Mouse (Mus musculus): ENCODE results near the gene Rxfp2. TPM values are rescaled to one million over a fixed set of nuclear protein-coding genes. Genes with fewer than 3 reads are reported as not detected.

Gene Rxfp2
- total and polyA plus RNA-seq, 3 experiments = not detected

DNA sequence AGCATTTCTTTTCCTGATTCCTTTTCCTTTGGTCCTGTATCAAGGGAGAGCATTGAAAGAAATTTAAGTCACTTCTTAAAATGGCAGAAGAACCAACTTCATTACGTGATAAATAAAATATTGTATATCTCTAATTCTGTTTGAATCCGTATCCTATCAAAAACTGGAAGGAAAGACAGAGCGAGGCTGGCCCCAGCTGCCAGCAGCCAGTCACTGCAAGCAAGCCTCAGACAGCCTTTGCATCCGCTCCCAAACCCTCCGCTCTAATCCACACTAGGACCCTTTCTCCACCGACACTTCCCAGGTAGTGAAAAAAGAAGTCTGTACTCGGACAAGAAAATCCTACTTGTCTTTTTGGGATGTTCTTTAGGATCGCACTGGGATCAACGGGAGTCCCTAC, 803 bp upstream of the Rxfp2 start:
- Histone ChIP-seq H3K4me3 (replicated peaks in 1 of 3; ENCODE audit: low read depth in 2 of 3, low read length in 2 of 3, poor library complexity in 1 of 3) (no peak overlapping the region), H3K9me3 (replicated peaks; ENCODE audit: low read length) (peaks cover 33% of the 10 kb centered on the region), H3K9ac (ENCODE audit: insufficient read depth, low read depth) (no peak overlapping the region), H3K36me3 (replicated peaks in 1 of 2; ENCODE audit: control insufficient read depth in 1 of 2, insufficient read depth in 1 of 2, low read length in 1 of 2) (no peaks in the 10 kb centered on the region), H3K79me2 (replicated peaks; ENCODE audit: control insufficient read depth, extremely low read depth, insufficient read depth, poor library complexity, severe bottlenecking) (no peaks in the 10 kb centered on the region), H3K27ac (ENCODE audit: insufficient read depth, low read depth) (no peak overlapping the region), H3K27me3 (replicated peaks) (peaks cover 2% of the 10 kb centered on the region), H3K4me1 (ENCODE audit: control insufficient read depth in 1 of 2, insufficient read depth in 2 of 2) (no peaks in the 10 kb centered on the region), H3K4me2 (ENCODE audit: insufficient read depth, low read depth, poor library complexity, severe bottlenecking) (no peak overlapping the region)
- in situ Hi-C loops (cut with MboI; ENCODE audit: low pct_ligation_motif_present, low pct_unique_long_range_greater_than_20kb, low sequenced_read_pairs) (no loop called here), dilution Hi-C loops (cut with MboI; ENCODE audit: extremely low pct_ligation_motif_present, extremely low pct_unique_long_range_greater_than_20kb, low sequenced_read_pairs) (no loop called here)
- DNase-seq (ENCODE audit: extremely low read depth) = no peak
- TF ChIP-seq JUN (IDR thresholded peaks at IDR 0.05; ENCODE audit: insufficient read depth, low read depth, low read length) (no peak), POLR2A (IDR thresholded peaks at IDR 0.05; ENCODE audit: low read depth, low read length) (no peak), ZKSCAN1 (IDR thresholded peaks at IDR 0.05; ENCODE audit: borderline replicate concordance, low read depth, low read length) (no peak), IRF4 (IDR thresholded peaks at IDR 0.05; ENCODE audit: low read depth, low read length) (no peak), SIN3A (IDR thresholded peaks at IDR 0.05; ENCODE audit: low read length) (no peak), POLR2AphosphoS2 (IDR thresholded peaks at IDR 0.05; ENCODE audit: low read depth, low read length) (no peak), USF2 (conservative IDR thresholded peaks at IDR 0.05; ENCODE audit: low read depth, low read length) (no peak), MAZ (IDR thresholded peaks at IDR 0.05; ENCODE audit: low read depth, low read length) (no peak), GABPA (IDR thresholded peaks at IDR 0.05; ENCODE audit: insufficient replicate concordance, low read depth, low read length) (no peak), EP300 (IDR thresholded peaks at IDR 0.05; ENCODE audit: low read length) (no peak), NELFE (IDR thresholded peaks at IDR 0.05; ENCODE audit: low read depth, low read length) (no peak), MEF2A (IDR thresholded peaks at IDR 0.05; ENCODE audit: borderline replicate concordance, low read depth, low read length) (no peak), ZC3H11A (IDR thresholded peaks at IDR 0.05; ENCODE audit: low read depth, low read length) (no peak), JUND (conservative IDR thresholded peaks at IDR 0.05; ENCODE audit: low read depth, low read length) (no peak), ZMIZ1 (IDR thresholded peaks at IDR 0.05; ENCODE audit: low read depth, low read length) (no peak), CHD1 (IDR thresholded peaks at IDR 0.05; ENCODE audit: low read depth, low read length) (no peak), ZNF384 (IDR thresholded peaks at IDR 0.05; ENCODE audit: low read depth, low read length) (no peak), BHLHE40 (IDR thresholded peaks at IDR 0.05; ENCODE audit: low read depth, low read length) (no peak), TCF12 (IDR thresholded peaks at IDR 0.05; ENCODE audit: low read depth, low read length) (no peak)

DNA sequence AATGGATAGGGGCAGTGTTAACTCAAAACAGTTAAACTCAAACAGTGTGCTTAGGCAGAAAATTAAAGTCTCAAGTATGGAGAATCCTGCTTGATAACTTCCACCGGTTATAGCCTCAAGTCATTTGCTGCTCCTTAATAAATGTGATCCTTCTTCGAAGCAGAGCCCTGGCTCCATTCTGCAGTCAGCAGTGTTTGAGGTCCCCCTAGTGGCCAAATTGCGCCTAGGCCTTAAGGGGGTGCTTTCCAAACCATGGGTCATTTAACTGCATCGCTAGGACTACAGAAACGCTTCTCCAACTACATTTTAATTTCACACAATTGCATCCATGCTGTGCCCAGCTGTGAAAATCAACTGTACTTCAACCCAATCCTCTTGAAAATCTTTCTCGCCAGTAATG, 2.4 kb downstream of the Rxfp2 start:
- no peaks in the 10 kb centered on the region for H3K79me2 ChIP-seq (replicated peaks; ENCODE audit: control insufficient read depth, extremely low read depth, insufficient read depth, poor library complexity, severe bottlenecking)
- TF ChIP-seq CTCF (conservative IDR thresholded peaks at IDR 0.05 in 1 of 2, IDR thresholded peaks at IDR 0.05 in 1 of 2; ENCODE audit: low read depth in 2 of 2, low read length in 2 of 2) = peak; percentile 43 to 45
- peak; percentile 5; the same call in 1 of the 2 replicates for TF ChIP-seq SMC3 (IDR thresholded peaks at IDR 0.05; ENCODE audit: low read depth, low read length)
- TF ChIP-seq RAD21 (IDR thresholded peaks at IDR 0.05; ENCODE audit: low read depth, low read length) = peak; percentile 39
- no peak for TF ChIP-seq ZMIZ1 (IDR thresholded peaks at IDR 0.05; ENCODE audit: low read depth, low read length)
- no peak for TF ChIP-seq MAZ (IDR thresholded peaks at IDR 0.05; ENCODE audit: low read depth, low read length)
- peaks cover under 1% of the 10 kb centered on the region for H3K27me3 ChIP-seq (replicated peaks)
- H3K4me3 ChIP-seq (replicated peaks in 1 of 3; ENCODE audit: low read depth in 2 of 3, low read length in 2 of 3, poor library complexity in 1 of 3) = no peak overlapping the region
- dilution Hi-C loops (cut with MboI; ENCODE audit: extremely low pct_ligation_motif_present, extremely low pct_unique_long_range_greater_than_20kb, low sequenced_read_pairs) (no loop called here), in situ Hi-C loops (cut with MboI; ENCODE audit: low pct_ligation_motif_present, low pct_unique_long_range_greater_than_20kb, low sequenced_read_pairs) (no loop called here)
- H3K27ac ChIP-seq (ENCODE audit: insufficient read depth, low read depth) = no peak overlapping the region
- H3K9ac ChIP-seq (ENCODE audit: insufficient read depth, low read depth) = no peak overlapping the region
- H3K4me2 ChIP-seq (ENCODE audit: insufficient read depth, low read depth, poor library complexity, severe bottlenecking) = no peak overlapping the region
- peaks cover 39% of the 10 kb centered on the region for H3K9me3 ChIP-seq (replicated peaks; ENCODE audit: low read length)
- no peaks in the 10 kb centered on the region for H3K4me1 ChIP-seq (ENCODE audit: control insufficient read depth in 1 of 2, insufficient read depth in 2 of 2)
- peak; percentile 33 for DNase-seq (ENCODE audit: extremely low read depth)
- H3K36me3 ChIP-seq (replicated peaks in 1 of 2; ENCODE audit: control insufficient read depth in 1 of 2, insufficient read depth in 1 of 2, low read length in 1 of 2) = no peaks in the 10 kb centered on the region
